Mouse (Mus musculus): ENCODE data around the gene Mag.

GRCm38 (mm10) chr7:30861464-30861863 lies 53.2 kb downstream of the Mag start, which contains the start of gene Ffar1:
- TF ChIP-seq CTCF (IDR thresholded peaks at IDR 0.05; ENCODE audit: low read depth) = no peak
- TF ChIP-seq EP300 (IDR thresholded peaks at IDR 0.05; ENCODE audit: low read depth) = no peak

All from liver, embryonic 14.5 days (tissue).